8 mouse cellular contexts compared by ENCODE assay signal in genomic region chr1:38252766-38253079, GRCm38 (mm10).
DNase-seq lines count a peak whose midpoint lies in the region; ATAC-seq and TF ChIP-seq lines count a peak whose summit lies in the region.

No protein-coding gene starts in this region.

- H3K4me3 ChIP-seq in gastrocnemius, adult 2 months = peak overlapping the region; percentile 33
- H3K4me3 ChIP-seq in stomach, embryonic 14.5 days (ENCODE audit: low read depth, low read length) = no peak overlapping the region

- 0 out of 2 replicates have a peak, but pooled peaks have one; percentile 19 for ATAC-seq in stomach, embryonic 14.5 days (ENCODE audit: insufficient number of reproducible peaks, insufficient read depth, low FRiP score, low read depth)

- 17% methylated on average over 2 of the region's 2 CpGs for WGBS in stomach, embryonic 14.5 days

- no peak overlapping the region for H3K4me2 ChIP-seq in stomach, embryonic 14.5 days (replicated peaks; ENCODE audit: low read depth, low read length)

- no peak overlapping the region for H3K9ac ChIP-seq in stomach, embryonic 14.5 days (replicated peaks; ENCODE audit: low read depth, low read length)

- peak; percentile 75 for TF ChIP-seq CTCF in gastrocnemius, adult 2 months (IDR thresholded peaks at IDR 0.05)

- peak; percentile 39 for DNase-seq in gastrocnemius, adult 2 months
- DNase-seq in gastrocnemius, postnatal 14 days = no peak
- peak; percentile 74 to 76 for DNase-seq in B cell, adult 2 months
- DNase-seq in adipocyte (ENCODE audit: low spot score) = peak; percentile 46
- peak; percentile 56 to 65 for DNase-seq in kidney, postnatal 4 days
- no peak for DNase-seq in ovary, postnatal 14 days (ENCODE audit: low spot score)
- DNase-seq in embryo, embryonic 9.5 days (ENCODE audit: extremely low spot score) = no peak

- H3K27me3 ChIP-seq in stomach, embryonic 14.5 days (ENCODE audit: control insufficient read depth, insufficient read depth, low read length) = no peaks in the 10 kb centered on the region

- intact Hi-C loops in gastrocnemius, adult 2 months (cut with DNase I) = no loop called here
- intact Hi-C loops in gastrocnemius, postnatal 14 days (cut with DNase I; ENCODE audit: low total_unique reads) = no loop called here

- no peaks in the 10 kb centered on the region for H3K9me3 ChIP-seq in stomach, embryonic 14.5 days (ENCODE audit: control insufficient read depth, low read depth, low read length)

- no peak overlapping the region for H3K27ac ChIP-seq in gastrocnemius, adult 2 months
- no peak overlapping the region for H3K27ac ChIP-seq in stomach, embryonic 14.5 days (ENCODE audit: low read length)

- no peaks in the 10 kb centered on the region; the same call in 1 of the 2 replicates for H3K4me1 ChIP-seq in stomach, embryonic 14.5 days (ENCODE audit: control insufficient read depth, insufficient read depth, low read length)

- no peaks in the 10 kb centered on the region for H3K36me3 ChIP-seq in stomach, embryonic 14.5 days (ENCODE audit: control insufficient read depth, insufficient read depth, low read length)

Comparison
In these comparisons a context has a peak if more than half of its experiments do, and no peak if none do; other contexts are left out.
1. DNase-seq: peak in gastrocnemius, adult 2 months (single experiment), B cell, adult 2 months (2 of 2), adipocyte (single experiment) and kidney, postnatal 4 days (2 of 2); none in gastrocnemius, postnatal 14 days (single experiment), ovary, postnatal 14 days (single experiment) and embryo, embryonic 9.5 days (single experiment).